Mouse (Mus musculus) liver, embryonic 13.5 days (tissue): ENCODE data around the gene Gprc5a. TPM values are rescaled to one million over a fixed set of nuclear protein-coding genes. Genes with fewer than 3 reads are reported as not detected.

Experiments
- ATAC-seq: fragments of 200-750 bp; cut with Nextera tagmentation; 2 replicates; pipeline ENCODE4 v1.8.0; 2017; ENCODE audit warnings: low read depth, mild to moderate bottlenecking, moderate number of reproducible peaks, moderate library complexity
- DNase-seq: peaks from one replicate; pipeline ENCODE4 v3.0.0; 2022
- H3K27ac ChIP-seq: fragments of 300-500 bp; sonication (generic); 2 replicates; pipeline ENCODE4 v1.5.1; 2015; ENCODE audit warnings: moderate library complexity, mild to moderate bottlenecking, inconsistent platforms
- H3K27me3 ChIP-seq: fragments of 300-500 bp; sonication (generic); 2 replicates; pipeline ENCODE4 v1.6.1; 2015; ENCODE audit warnings: mild to moderate bottlenecking, inconsistent platforms
- H3K36me3 ChIP-seq: fragments of 300-500 bp; sonication (generic); 2 replicates; pipeline ENCODE4 v1.6.1; 2015; ENCODE audit warnings: mild to moderate bottlenecking, inconsistent platforms
- H3K4me1 ChIP-seq: fragments of 300-500 bp; sonication (generic); replicated peaks from 2 replicates; pipeline ENCODE4 v1.6.1; 2015; ENCODE audit warnings: inconsistent platforms
- H3K4me2 ChIP-seq: fragments of 300-500 bp; sonication (generic); 2 replicates; pipeline ENCODE4 v1.6.1; 2015; ENCODE audit warnings: inconsistent platforms, mild to moderate bottlenecking, moderate library complexity
- H3K4me3 ChIP-seq: fragments of 300-500 bp; sonication (generic); replicated peaks from 2 replicates; pipeline ENCODE4 v1.5.1; 2015; ENCODE audit warnings: mild to moderate bottlenecking, inconsistent platforms
- H3K9ac ChIP-seq: fragments of 300-500 bp; sonication (generic); 2 replicates; pipeline ENCODE4 v1.6.1; 2015; ENCODE audit warnings: mild to moderate bottlenecking, inconsistent platforms
- H3K9me3 ChIP-seq: fragments of 300-500 bp; sonication (generic); replicated peaks from 2 replicates; pipeline ENCODE4 v1.6.1; 2016; ENCODE audit warnings: inconsistent platforms
- WGBS: fragments of 180-500 bp; shearing (Covaris S2); methylation state at CpG from one replicate; pipeline ENCODE4 v1.1.7; 2015; ENCODE audit not compliant: insufficient replicate concordance; 5-methylcytosine and 5-hydroxymethylcytosine counted together
- polyA plus RNA-seq: library from polyadenylated mRNA; unstranded; fragments of >200 nt; fragmentation: Nextera tagmentation; extraction: Ambion mirVana; gene quantifications from 2 replicates; pipeline ENCODE4 v1.2.1, GENCODE M21; 2015

Gprc5a gene
- polyA plus RNA-seq, 1 experiment from 2014 or later, result 0.35 TPM

DNA sequence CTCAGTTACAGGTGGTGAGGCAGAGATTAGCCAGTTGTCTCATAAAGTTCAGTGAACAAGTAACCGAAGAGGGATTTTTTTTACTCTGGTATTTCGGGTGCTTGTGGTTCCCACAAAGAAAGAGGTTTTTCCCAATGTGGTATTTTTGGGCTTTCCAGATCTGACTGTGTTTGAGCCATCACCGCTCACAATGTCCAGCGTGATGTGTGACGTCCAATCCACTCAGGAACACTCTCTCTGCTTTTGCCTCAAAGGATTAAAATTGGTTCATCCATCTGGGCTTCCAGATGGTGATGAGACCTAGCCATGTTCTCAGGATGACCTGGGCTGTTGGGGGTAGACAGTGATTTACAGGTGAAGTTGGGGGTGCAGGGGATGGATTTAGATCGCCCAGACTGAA lies 41.6 kb downstream of the Gprc5a start:
- no peak overlapping the region for H3K9ac ChIP-seq
- H3K27me3 ChIP-seq, result no peaks in the 10 kb centered on the region
- 71% methylated on average over 6 of the region's 6 CpGs for WGBS
- H3K36me3 ChIP-seq, result no peaks in the 10 kb centered on the region
- H3K4me1 ChIP-seq, result no peaks in the 10 kb centered on the region
- no peak for ATAC-seq
- H3K27ac ChIP-seq, result no peak overlapping the region
- DNase-seq, result no peak
- H3K9me3 ChIP-seq, result no peaks in the 10 kb centered on the region
- H3K4me3 ChIP-seq, result no peak overlapping the region
- H3K4me2 ChIP-seq, result no peak overlapping the region

GRCm38 (mm10) chr6:135112411-135113113 lies 47.1 kb downstream of the Gprc5a start:
- H3K4me3 ChIP-seq, result no peak overlapping the region
- no peak for DNase-seq

GRCm38 (mm10) chr6:135113114-135113436 lies 47.6 kb downstream of the Gprc5a start:
- no peak for ATAC-seq
- no peak for DNase-seq
- no peaks in the 10 kb centered on the region for H3K4me1 ChIP-seq

More at GRCm38 (mm10) chr6:135112411-135113113, 47.1 kb downstream of the Gprc5a start:
- ATAC-seq, result no peak
- 0 out of 2 replicates have a peak, but pooled peaks cover 5% of the 10 kb centered on the region for H3K27me3 ChIP-seq
- H3K27ac ChIP-seq, result no peak overlapping the region
- H3K9me3 ChIP-seq, result no peaks in the 10 kb centered on the region
- H3K9ac ChIP-seq, result no peak overlapping the region
- no peak overlapping the region for H3K4me2 ChIP-seq
- WGBS, result 22% methylated on average over 7 of the region's 7 CpGs
- no peaks in the 10 kb centered on the region for H3K36me3 ChIP-seq
- no peaks in the 10 kb centered on the region for H3K4me1 ChIP-seq

DNA sequence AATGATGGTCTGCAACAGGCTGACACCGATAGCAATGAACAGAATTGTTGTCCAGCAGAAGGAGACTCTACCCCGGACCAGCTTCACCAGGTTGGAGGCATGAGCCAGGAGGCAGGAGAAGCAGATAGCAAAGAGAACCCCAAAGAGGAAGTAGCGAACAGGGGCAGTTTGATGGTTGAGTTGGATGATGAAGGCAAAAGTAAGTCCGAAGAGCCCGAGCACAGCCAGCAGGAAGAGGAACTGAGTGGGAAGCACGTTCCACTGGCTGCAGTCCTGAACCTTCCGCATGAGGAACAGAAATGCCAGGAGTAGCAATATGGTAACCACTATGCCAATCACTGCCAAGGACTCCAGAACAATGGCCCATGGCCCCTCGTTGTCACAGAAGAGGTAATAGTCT lies 51.0 kb downstream of the Gprc5a start:
- ATAC-seq, result no peak
- no peak overlapping the region for H3K4me2 ChIP-seq
- DNase-seq, result no peak
- WGBS, result 47% methylated on average over 8 of the region's 8 CpGs
- H3K9ac ChIP-seq, result no peak overlapping the region
- no peaks in the 10 kb centered on the region for H3K4me1 ChIP-seq
- no peak overlapping the region for H3K4me3 ChIP-seq
- H3K36me3 ChIP-seq, result no peaks in the 10 kb centered on the region
- 0 out of 2 replicates have a peak, but pooled peaks cover 5% of the 10 kb centered on the region for H3K27me3 ChIP-seq
- H3K27ac ChIP-seq, result no peak overlapping the region
- H3K9me3 ChIP-seq, result no peaks in the 10 kb centered on the region

More at GRCm38 (mm10) chr6:135113114-135113436, 47.6 kb downstream of the Gprc5a start:
- H3K36me3 ChIP-seq, result no peaks in the 10 kb centered on the region
- H3K9ac ChIP-seq, result no peak overlapping the region
- H3K4me3 ChIP-seq, result no peak overlapping the region
- H3K27me3 ChIP-seq, result 0 out of 2 replicates have a peak, but pooled peaks cover 5% of the 10 kb centered on the region
- no peak overlapping the region for H3K4me2 ChIP-seq
- no peak overlapping the region for H3K27ac ChIP-seq
- no peaks in the 10 kb centered on the region for H3K9me3 ChIP-seq
- 28% methylated on average over 6 of the region's 6 CpGs for WGBS

DNA sequence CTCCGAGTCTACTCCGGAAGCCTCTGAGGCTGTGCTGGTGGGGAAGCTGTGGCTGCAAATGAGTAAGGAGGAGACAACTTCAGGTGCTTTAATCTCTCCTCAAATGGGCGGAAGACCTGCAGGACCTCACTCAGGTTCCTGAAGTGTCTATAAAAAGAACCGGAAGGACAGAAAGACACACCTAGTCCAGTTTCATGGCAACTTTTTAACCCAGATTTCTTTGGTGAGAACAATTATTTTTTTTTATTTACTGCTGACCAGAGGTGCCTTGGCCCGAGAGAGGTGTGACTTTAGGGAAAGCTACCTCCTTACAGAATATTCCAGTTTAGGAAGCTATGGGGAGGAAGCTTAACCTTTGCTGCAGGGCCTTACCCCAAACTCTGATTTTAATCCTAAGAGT lies 52.7 kb downstream of the Gprc5a start, which contains the start of gene Gprc5d:
Gene Gprc5d, minus strand, starts transcription at position 101 of the 400 bp plus-strand sequence.
- DNase-seq, result no peak

GRCm38 (mm10) chr6:135124755-135125380 lies 59.4 kb downstream of the Gprc5a start:
- Histone ChIP-seq H3K27ac (no peak overlapping the region), H3K9ac (no peak overlapping the region), H3K36me3 (no peaks in the 10 kb centered on the region), H3K4me1 (no peaks in the 10 kb centered on the region), H3K9me3 (no peaks in the 10 kb centered on the region), H3K27me3 (no peaks in the 10 kb centered on the region), H3K4me2 (no peak overlapping the region), H3K4me3 (no peak overlapping the region)
- DNase-seq (no peak), ATAC-seq (no peak)
- WGBS, result 39% methylated on average over 5 of the region's 5 CpGs

More for the DNA sequence above, 52.7 kb downstream of the Gprc5a start, which contains the start of gene Gprc5d:
- Histone ChIP-seq H3K4me2 (no peak within 1 kb of the TSS), H3K4me3 (no peak within 1 kb of the TSS), H3K27me3 (0 out of 2 replicates have a peak, but pooled peaks cover 5% of the 10 kb centered on the region), H3K36me3 (no peaks in the 10 kb centered on the region), H3K9me3 (no peaks in the 10 kb centered on the region), H3K9ac (no peak within 1 kb of the TSS), H3K4me1 (no peaks in the 10 kb centered on the region), H3K27ac (no peak within 1 kb of the TSS)
- ATAC-seq, result no peak
- 76% methylated on average over 5 of the region's 5 CpGs for WGBS

DNA sequence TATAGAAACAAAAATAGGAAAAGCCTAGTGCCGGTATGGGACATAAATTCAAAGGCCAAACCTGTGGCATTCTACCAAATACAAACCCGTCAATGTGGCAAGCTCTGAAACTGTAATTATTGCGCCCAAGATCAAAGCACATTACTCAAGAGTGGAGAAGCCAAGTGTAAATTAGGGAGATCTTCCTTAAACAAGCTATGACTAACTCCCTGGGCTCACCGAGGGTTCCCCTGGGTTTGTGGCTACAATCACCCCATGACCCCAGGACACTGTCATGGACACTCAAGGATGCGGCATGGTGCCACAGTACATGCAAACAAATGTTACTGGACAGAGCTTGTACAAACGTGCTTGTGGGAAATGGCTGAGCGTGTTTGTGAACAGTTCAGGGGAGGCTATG lies 67.6 kb downstream of the Gprc5a start:
- WGBS, result 88% methylated on average over 7 of the region's 7 CpGs
- Histone ChIP-seq H3K27ac (no peak overlapping the region), H3K36me3 (peaks cover 47% of the 10 kb centered on the region), H3K4me3 (no peak overlapping the region), H3K9me3 (no peaks in the 10 kb centered on the region), H3K4me2 (no peak overlapping the region), H3K27me3 (no peaks in the 10 kb centered on the region), H3K4me1 (no peaks in the 10 kb centered on the region), H3K9ac (no peak overlapping the region)
- ATAC-seq (no peak), DNase-seq (no peak)

DNA sequence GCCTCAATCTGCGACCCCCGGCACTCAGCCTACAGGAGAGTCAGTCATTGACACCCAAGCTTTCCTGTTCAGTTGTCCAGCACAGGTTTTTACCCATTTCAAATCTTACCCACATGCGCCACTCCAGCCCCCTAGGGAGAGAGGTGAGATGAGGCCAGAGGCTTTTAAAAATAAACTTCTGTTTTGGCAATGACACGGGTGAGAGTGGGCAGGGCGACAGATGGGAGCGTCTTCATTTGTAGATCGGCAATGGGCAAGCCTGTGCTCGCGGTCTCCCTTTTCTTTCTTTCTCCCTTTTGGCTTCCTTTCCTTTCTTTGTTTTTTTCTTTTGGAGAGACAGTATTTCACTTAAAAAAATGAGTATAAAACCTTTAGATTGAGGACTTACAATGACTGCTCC lies 68.0 kb downstream of the Gprc5a start:
- Histone ChIP-seq H3K27me3 (no peaks in the 10 kb centered on the region), H3K36me3 (peaks cover 51% of the 10 kb centered on the region), H3K9me3 (no peaks in the 10 kb centered on the region), H3K9ac (no peak overlapping the region), H3K4me1 (no peaks in the 10 kb centered on the region), H3K4me3 (no peak overlapping the region), H3K27ac (no peak overlapping the region), H3K4me2 (no peak overlapping the region)
- no peak for ATAC-seq
- DNase-seq, result no peak
- 90% methylated on average over 9 of the region's 9 CpGs for WGBS

Other genes starting within 250 kb of the Gprc5a start
- 1.3 TPM in 2 replicates for gene Crebl2, start 235.5 kb upstream of the Gprc5a start, polyA plus RNA-seq
- gene Gpr19, start 167.1 kb upstream of the Gprc5a start, polyA plus RNA-seq, result 5.3 and 6.0 TPM in 2 replicates
- 13.0 and 14.2 TPM in 2 replicates for gene Cdkn1b, start 145.2 kb upstream of the Gprc5a start, polyA plus RNA-seq
- 2.1 and 2.2 TPM in 2 replicates for gene Apold1, start 83.9 kb upstream of the Gprc5a start, polyA plus RNA-seq
- gene Ddx47, start 54.0 kb upstream of the Gprc5a start, polyA plus RNA-seq, result 75.7 and 82.8 TPM in 2 replicates
- gene Gprc5d, start 52.6 kb downstream of the Gprc5a start, polyA plus RNA-seq, result 0.15 TPM in 1 of 2 replicates, not detected in the other
- 30.1 and 43.5 TPM in 2 replicates for gene Fam234b, start 132.3 kb downstream of the Gprc5a start, polyA plus RNA-seq
- gene Hebp1, start 132.4 kb downstream of the Gprc5a start, polyA plus RNA-seq, result 129 and 141 TPM in 2 replicates
- gene Gsg1, start 188.7 kb downstream of the Gprc5a start, polyA plus RNA-seq, result 0.15 and 0.16 TPM in 2 replicates
- gene Pbp2, start 244.8 kb downstream of the Gprc5a start, polyA plus RNA-seq, result not detected in 2 replicates